Mouse (Mus musculus): ENCODE measurements around the gene Prnp. TPM values are rescaled to one million over a fixed set of nuclear protein-coding genes. Genes with fewer than 3 reads are reported as not detected.

Gene Prnp
- polyA plus RNA-seq, 1 experiment from 2014 or later = 101 TPM

DNA sequence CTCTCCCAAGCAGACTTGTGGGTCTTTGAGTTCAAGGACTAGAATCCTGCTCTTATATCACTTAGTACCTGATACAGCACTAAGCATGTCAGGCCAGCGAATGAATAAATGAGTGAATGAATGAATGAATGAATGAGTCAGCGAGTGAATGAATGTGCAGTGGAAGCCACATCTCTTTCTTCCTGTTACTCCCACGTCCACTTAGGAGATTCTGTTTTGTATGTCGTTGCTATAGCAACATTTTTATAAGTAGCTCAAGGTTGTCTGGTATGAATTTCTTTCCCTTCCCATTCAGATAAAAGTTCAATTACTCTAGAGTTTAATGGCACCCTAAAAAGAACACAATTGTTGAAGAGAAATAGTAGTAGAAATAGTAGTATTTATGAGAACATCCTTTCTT lies 61.4 kb downstream of the Prnp start:
- H3K4me1 ChIP-seq (replicated peaks; ENCODE audit: control insufficient read depth, insufficient read depth, low read length) = no peaks in the 10 kb centered on the region
- no peaks in the 10 kb centered on the region for H3K27me3 ChIP-seq (ENCODE audit: control insufficient read depth, insufficient read depth, low read length)
- no peaks in the 10 kb centered on the region for H3K36me3 ChIP-seq (replicated peaks; ENCODE audit: control insufficient read depth, insufficient read depth)
- 73% methylated on average over 4 of the region's 4 CpGs for WGBS
- ATAC-seq (ENCODE audit: low FRiP score) = no peak
- no peaks in the 10 kb centered on the region for H3K9me3 ChIP-seq (ENCODE audit: control insufficient read depth, low read length)
- no peak overlapping the region for H3K9ac ChIP-seq
- DNase-seq (ENCODE audit: low spot score) = no peak
- H3K4me2 ChIP-seq (replicated peaks) = no peak overlapping the region
- H3K27ac ChIP-seq = no peak overlapping the region
- H3K4me3 ChIP-seq (replicated peaks; ENCODE audit: low read length) = no peak overlapping the region

DNA sequence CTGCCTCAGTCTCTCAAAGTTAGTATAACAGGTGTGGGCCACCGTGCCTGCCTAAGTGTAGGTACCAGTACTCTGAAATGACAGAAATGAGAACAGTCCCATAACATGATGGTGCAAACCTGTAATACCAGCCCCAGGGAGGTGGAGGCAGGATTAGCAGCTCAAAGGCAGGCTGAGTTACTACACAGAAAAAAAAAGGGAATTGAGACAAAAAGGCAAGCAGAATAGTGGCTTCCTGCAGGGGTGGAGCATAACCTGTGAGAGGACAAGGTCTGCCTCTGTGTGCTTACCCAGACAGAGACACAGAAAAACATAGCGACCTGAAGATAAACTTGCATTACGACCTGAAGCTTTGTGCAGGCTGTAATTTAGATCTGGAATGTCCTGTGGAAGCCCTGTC lies 66.9 kb downstream of the Prnp start:
- WGBS = 82% methylated on average over 3 of the region's 3 CpGs
- Histone ChIP-seq H3K4me3 (replicated peaks; ENCODE audit: low read length) (no peak overlapping the region), H3K27ac (no peak overlapping the region), H3K36me3 (replicated peaks; ENCODE audit: control insufficient read depth, insufficient read depth) (no peaks in the 10 kb centered on the region), H3K4me1 (replicated peaks; ENCODE audit: control insufficient read depth, insufficient read depth, low read length) (no peaks in the 10 kb centered on the region), H3K9ac (no peak overlapping the region), H3K27me3 (ENCODE audit: control insufficient read depth, insufficient read depth, low read length) (no peaks in the 10 kb centered on the region), H3K4me2 (replicated peaks) (no peak overlapping the region), H3K9me3 (ENCODE audit: control insufficient read depth, low read length) (no peaks in the 10 kb centered on the region)
- DNase-seq (ENCODE audit: low spot score) (no peak), ATAC-seq (ENCODE audit: low FRiP score) (no peak)

DNA sequence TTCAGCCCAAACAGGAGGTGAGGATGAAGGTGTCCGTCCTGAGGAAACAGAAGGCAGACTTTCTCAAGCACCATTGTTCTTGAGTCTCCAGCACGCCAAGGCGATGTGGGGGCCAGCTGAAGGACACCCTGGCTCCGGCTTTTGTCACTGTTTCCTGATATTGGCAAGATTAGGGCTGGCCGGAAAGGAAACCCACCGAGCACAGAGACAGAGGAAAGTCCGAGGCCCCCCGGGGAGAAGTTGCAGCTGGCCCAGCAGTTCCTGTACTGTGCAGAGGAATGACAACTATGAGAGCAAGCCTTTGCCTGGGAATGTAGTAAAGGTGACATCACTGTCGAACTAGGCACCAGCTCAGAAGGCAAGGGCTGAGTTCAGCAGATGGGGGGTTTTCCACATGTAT lies 71.1 kb downstream of the Prnp start:
- no peak for ATAC-seq (ENCODE audit: low FRiP score)
- no peak overlapping the region for H3K9ac ChIP-seq
- WGBS = 49% methylated on average over 9 of the region's 9 CpGs

DNA sequence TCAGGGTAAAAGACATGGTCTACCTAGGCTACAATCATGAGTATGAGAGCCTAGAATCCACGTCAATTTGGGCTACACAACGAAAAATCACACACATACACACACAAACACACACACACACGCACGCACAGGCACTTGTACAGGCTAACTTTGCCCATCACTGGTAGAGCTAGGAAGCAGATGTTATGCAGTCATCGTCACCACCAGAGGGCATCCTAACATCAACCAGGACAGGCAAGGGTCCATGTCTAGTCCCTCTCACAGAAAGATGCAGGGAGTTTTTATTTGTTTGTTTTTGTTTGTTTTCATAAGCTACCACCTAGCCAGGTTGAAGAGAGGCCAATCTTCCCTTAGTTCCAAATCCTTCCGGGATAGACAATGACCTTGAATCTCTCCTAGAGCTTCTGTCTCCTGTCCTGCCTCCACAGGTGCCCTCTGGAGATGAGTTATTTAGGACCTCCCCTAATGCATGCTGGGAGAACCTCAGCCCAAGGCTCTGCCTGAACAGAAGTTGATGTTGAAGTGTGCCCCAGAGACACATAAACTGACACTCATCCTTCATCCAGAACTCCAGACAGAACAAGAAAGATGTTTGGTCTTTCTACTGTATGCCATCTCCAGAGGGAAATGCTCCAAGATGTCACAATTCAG lies 72.9 kb downstream of the Prnp start:
- WGBS = 20% methylated on average over 6 of the region's 6 CpGs
- no peaks in the 10 kb centered on the region for H3K27me3 ChIP-seq (ENCODE audit: control insufficient read depth, insufficient read depth, low read length)
- no peak overlapping the region for H3K9ac ChIP-seq
- no peaks in the 10 kb centered on the region for H3K4me1 ChIP-seq (replicated peaks; ENCODE audit: control insufficient read depth, insufficient read depth, low read length)
- H3K9me3 ChIP-seq (ENCODE audit: control insufficient read depth, low read length) = no peaks in the 10 kb centered on the region
- no peak overlapping the region for H3K4me3 ChIP-seq (replicated peaks; ENCODE audit: low read length)
- DNase-seq (ENCODE audit: low spot score) = peak; percentile 83
- H3K27ac ChIP-seq = no peak overlapping the region
- no peak overlapping the region for H3K4me2 ChIP-seq (replicated peaks)
- H3K36me3 ChIP-seq (replicated peaks; ENCODE audit: control insufficient read depth, insufficient read depth) = no peaks in the 10 kb centered on the region
- ATAC-seq (ENCODE audit: low FRiP score) = peak; percentile 77

More for the DNA sequence above, 71.1 kb downstream of the Prnp start:
- no peak overlapping the region for H3K4me2 ChIP-seq (replicated peaks)
- H3K9me3 ChIP-seq (ENCODE audit: control insufficient read depth, low read length) = no peaks in the 10 kb centered on the region
- DNase-seq (ENCODE audit: low spot score) = no peak
- H3K36me3 ChIP-seq (replicated peaks; ENCODE audit: control insufficient read depth, insufficient read depth) = no peaks in the 10 kb centered on the region
- H3K4me3 ChIP-seq (replicated peaks; ENCODE audit: low read length) = no peak overlapping the region
- no peaks in the 10 kb centered on the region for H3K4me1 ChIP-seq (replicated peaks; ENCODE audit: control insufficient read depth, insufficient read depth, low read length)
- no peaks in the 10 kb centered on the region for H3K27me3 ChIP-seq (ENCODE audit: control insufficient read depth, insufficient read depth, low read length)
- no peak overlapping the region for H3K27ac ChIP-seq

DNA sequence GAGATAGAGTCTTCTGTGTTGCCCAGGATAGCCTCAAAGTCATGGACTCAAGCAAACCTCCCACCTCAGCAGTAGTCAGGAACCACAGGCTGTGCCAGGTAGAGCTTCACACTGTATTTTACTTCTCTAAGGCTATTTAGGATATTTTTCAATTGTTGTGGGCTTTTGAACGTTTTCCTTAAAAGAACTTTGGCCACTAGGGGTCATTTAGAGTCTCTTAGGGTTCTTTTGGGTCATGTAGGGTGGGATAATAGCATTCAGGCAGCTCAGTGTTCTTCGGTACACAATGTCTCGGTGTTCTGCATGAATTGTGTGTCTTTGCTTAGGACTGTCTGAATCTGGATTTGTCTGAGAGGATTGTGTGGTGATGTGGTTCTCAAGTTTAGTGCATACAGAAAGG lies 78.2 kb downstream of the Prnp start:
- Histone ChIP-seq H3K4me3 (replicated peaks; ENCODE audit: low read length) (no peak overlapping the region), H3K9me3 (ENCODE audit: control insufficient read depth, low read length) (no peaks in the 10 kb centered on the region), H3K4me2 (replicated peaks) (no peak overlapping the region), H3K27ac (no peak overlapping the region), H3K36me3 (replicated peaks; ENCODE audit: control insufficient read depth, insufficient read depth) (no peaks in the 10 kb centered on the region), H3K27me3 (ENCODE audit: control insufficient read depth, insufficient read depth, low read length) (no peaks in the 10 kb centered on the region), H3K9ac (no peak overlapping the region), H3K4me1 (replicated peaks; ENCODE audit: control insufficient read depth, insufficient read depth, low read length) (no peaks in the 10 kb centered on the region)
- 47% methylated on average over 3 of the region's 3 CpGs for WGBS
- ATAC-seq (ENCODE audit: low FRiP score) = no peak
- no peak for DNase-seq (ENCODE audit: low spot score)

Other genes starting within 250 kb of the Prnp start
- gene Erv3, start 50.2 kb upstream of the Prnp start, polyA plus RNA-seq (2014; fragmentation: Nextera tagmentation; extraction: Ambion mirVana) = 0.07 TPM in 1 of 2 replicates, not detected in the other
- gene Prn, start within 50 bp of the Prnp start, polyA plus RNA-seq (2014; fragmentation: Nextera tagmentation; extraction: Ambion mirVana) = not detected in 2 replicates
- 11.8 and 15.0 TPM in 2 replicates for gene Prnd, start 40.9 kb downstream of the Prnp start, polyA plus RNA-seq (2014; fragmentation: Nextera tagmentation; extraction: Ambion mirVana)
- 28.2 and 29.0 TPM in 2 replicates for gene Rassf2, start 120.3 kb downstream of the Prnp start, polyA plus RNA-seq (2014; fragmentation: Nextera tagmentation; extraction: Ambion mirVana)
- gene Slc23a2, start 235.2 kb downstream of the Prnp start, polyA plus RNA-seq (2014; fragmentation: Nextera tagmentation; extraction: Ambion mirVana) = 44.6 and 49.8 TPM in 2 replicates

Data from hindbrain, embryonic 14.5 days (tissue).